Mouse (Mus musculus) liver, embryonic 14.5 days (tissue): Measurements from ENCODE around the gene 9130409I23Rik. TPM values are rescaled to one million over a fixed set of nuclear protein-coding genes. Genes with fewer than 3 reads are reported as not detected.

Source experiments
- ATAC-seq: fragments of 200-750 bp; cut with Nextera tagmentation; 2 replicates; pipeline ENCODE4 v1.8.0; 2017; ENCODE audit warnings: moderate number of reproducible peaks, mild to moderate bottlenecking, moderate library complexity; ENCODE audit not compliant: insufficient read depth
- DNase-seq, 3 experiments: peaks; one replicate each; pipeline ENCODE4 v3.0.0-alpha.2; 2012 to 2013; ENCODE audit warnings: low read depth in 3 of 3, low spot score in 3 of 3
- H3K27ac ChIP-seq: fragments of 300-500 bp; sonication (generic); 2 replicates; pipeline ENCODE4 v1.5.1; 2014; ENCODE audit warnings: moderate library complexity, mild to moderate bottlenecking, control low read depth, inconsistent platforms
- H3K27me3 ChIP-seq: fragments of 300-500 bp; sonication (generic); 2 replicates; pipeline ENCODE4 v1.6.1; 2014; ENCODE audit warnings: mild to moderate bottlenecking, low read length, moderate library complexity; ENCODE audit not compliant: control insufficient read depth, insufficient read depth
- H3K36me3 ChIP-seq: fragments of 300-500 bp; sonication (generic); replicated peaks from 2 replicates; pipeline ENCODE4 v1.6.1; 2014; ENCODE audit warnings: low read depth; ENCODE audit not compliant: control insufficient read depth, insufficient read depth
- H3K4me1 ChIP-seq, 2 experiments: fragments of 200-500 bp in 1 of 2; fragments of 300-500 bp in 1 of 2; sonication (generic) in 1 of 2; replicated peaks; 2 replicates each; pipeline ENCODE4 v1.6.1; 2012 to 2014; ENCODE audit warnings: antibody characterized with exemption in 1 of 2, inconsistent platforms in 1 of 2, low read length in 1 of 2; ENCODE audit not compliant: control insufficient read depth in 2 of 2, insufficient read depth in 2 of 2
- H3K4me2 ChIP-seq: fragments of 300-500 bp; sonication (generic); 2 replicates; pipeline ENCODE4 v1.6.1; 2014; ENCODE audit warnings: low read depth, mild to moderate bottlenecking, control low read depth, moderate library complexity
- H3K4me3 ChIP-seq, 2 experiments: fragments of 200-500 bp in 1 of 2; fragments of 300-500 bp in 1 of 2; sonication (generic) in 1 of 2; 2 replicates each; pipeline ENCODE4 v1.5.1; 2012 to 2014; ENCODE audit warnings: low read depth in 2 of 2, low read length in 2 of 2, mild to moderate bottlenecking in 2 of 2, control low read depth in 1 of 2, inconsistent platforms in 1 of 2, moderate library complexity in 1 of 2; ENCODE audit not compliant: insufficient read depth in 1 of 2
- H3K9ac ChIP-seq: fragments of 300-500 bp; sonication (generic); replicated peaks from 2 replicates; pipeline ENCODE4 v1.6.1; 2014; ENCODE audit warnings: mild to moderate bottlenecking, control low read depth, moderate library complexity
- H3K9me3 ChIP-seq: fragments of 300-500 bp; sonication (generic); 2 replicates; pipeline ENCODE4 v1.6.1; 2016; ENCODE audit warnings: low read length, mixed read lengths; ENCODE audit not compliant: control insufficient read depth
- CTCF ChIP-seq: IDR thresholded peaks from 2 replicates; pipeline ENCODE4 v1.5.1; 2016; ENCODE audit warnings: antibody characterized with exemption, low read depth, control low read depth
- EP300 ChIP-seq: IDR thresholded peaks from 2 replicates; pipeline ENCODE4 v1.6.1; 2016; ENCODE audit warnings: antibody characterized with exemption, low read depth
- WGBS: fragments of 180-500 bp; shearing (Covaris S2); extraction: QIAGEN DNeasy Blood & Tissue Kit; methylation state at CpG from one replicate; pipeline ENCODE4 v1.1.7; 2014; ENCODE audit not compliant: insufficient replicate concordance; 5-methylcytosine and 5-hydroxymethylcytosine counted together
- polyA plus RNA-seq, 2 experiments: library from polyadenylated mRNA; depleted of rRNA in 1 of 2; stranded (reverse) in 1 of 2; unstranded in 1 of 2; fragments of >200 nt; fragmentation: Nextera tagmentation in 1 of 2; extraction: Ambion mirVana in 1 of 2; gene quantifications; 2 replicates each; pipeline versions ENCODE4 v1.2.1 to v1.2.3; 2012 to 2014

The 9130409I23Rik gene
- polyA plus RNA-seq, 2 experiments = 0.03 TPM; not detected in 1

GRCm38 (mm10) chr1:181016532-181017131, 34.4 kb upstream of the 9130409I23Rik start:
- peaks cover 9 to 13% of the 10 kb centered on the region in 2 experiments for H3K4me1 ChIP-seq
- no peaks in the 10 kb centered on the region for H3K36me3 ChIP-seq
- WGBS = 5% methylated on average over 21 of the region's 21 CpGs
- no peak overlapping the region for H3K27ac ChIP-seq
- TF ChIP-seq EP300 (no peak), CTCF (no peak)
- peak overlapping the region; percentile 70 for H3K4me2 ChIP-seq
- ATAC-seq (no peak), DNase-seq (no peak)
- H3K27me3 ChIP-seq = peaks cover 13% of the 10 kb centered on the region
- H3K9me3 ChIP-seq = no peaks in the 10 kb centered on the region
- no peak overlapping the region for H3K9ac ChIP-seq
- H3K4me3 ChIP-seq = peak overlapping the region; percentile 7 to 44; a peak in 3 of 4 replicates

GRCm38 (mm10) chr1:181017212-181017711, 33.8 kb upstream of the 9130409I23Rik start:
- Histone ChIP-seq H3K9me3 (no peaks in the 10 kb centered on the region), H3K4me3 (peak overlapping the region; percentile 31 to 44), H3K27me3 (peaks cover 13% of the 10 kb centered on the region), H3K9ac (peak overlapping the region; percentile 23; the same call in 1 of the 2 replicates), H3K36me3 (no peaks in the 10 kb centered on the region), H3K4me1 (peaks cover 9 to 13% of the 10 kb centered on the region in 2 experiments), H3K4me2 (peak overlapping the region; percentile 70), H3K27ac (no peak overlapping the region)
- ATAC-seq (peak; percentile 68), DNase-seq (peak in 1 of 3 experiments; percentile 38)
- TF ChIP-seq EP300 (no peak), CTCF (no peak)
- WGBS = under 1% methylated on average over 22 of the region's 22 CpGs

GRCm38 (mm10) chr1:181017890-181018420, 33.1 kb upstream of the 9130409I23Rik start:
- no peak overlapping the region for H3K4me3 ChIP-seq
- ATAC-seq (no peak), DNase-seq (no peak)
- TF ChIP-seq CTCF = no peak
- TF ChIP-seq EP300 = no peak
- H3K27me3 ChIP-seq = peaks cover 13% of the 10 kb centered on the region
- 61% methylated on average over 13 of the region's 13 CpGs for WGBS
- H3K36me3 ChIP-seq = no peaks in the 10 kb centered on the region
- H3K9ac ChIP-seq = no peak overlapping the region
- no peak overlapping the region for H3K4me2 ChIP-seq
- H3K9me3 ChIP-seq = no peaks in the 10 kb centered on the region
- peaks cover 9 to 13% of the 10 kb centered on the region in 2 experiments for H3K4me1 ChIP-seq
- no peak overlapping the region for H3K27ac ChIP-seq

- Histone ChIP-seq H3K9me3 (no peaks in the 10 kb centered on the region), H3K27ac (no peak within 1 kb of the TSS), H3K4me2 (no peak within 1 kb of the TSS), H3K4me1 (peaks cover 9 to 13% of the 10 kb centered on the region in 2 experiments), H3K36me3 (no peaks in the 10 kb centered on the region), H3K27me3 (peaks cover 9% of the 10 kb centered on the region), H3K9ac (no peak within 1 kb of the TSS; the same call in 1 of the 2 replicates), H3K4me3 (no peak within 1 kb of the TSS)
- TF ChIP-seq EP300 (no peak), CTCF (no peak)
- DNase-seq = no peak
- ATAC-seq = no peak
- 40% methylated on average over 5 of the region's 5 CpGs for WGBS
Measured at GRCm38 (mm10) chr1:181020756-181021487, 30.1 kb upstream of the 9130409I23Rik start, which contains the start of gene Ephx1. Gene Ephx1, minus strand, starts transcription at chr1:181020904.

- DNase-seq = no peak
- Histone ChIP-seq H3K9me3 (no peaks in the 10 kb centered on the region), H3K9ac (no peak overlapping the region; the same call in 1 of the 2 replicates), H3K27me3 (peaks cover 6% of the 10 kb centered on the region), H3K4me2 (no peak overlapping the region), H3K4me3 (no peak overlapping the region), H3K36me3 (no peaks in the 10 kb centered on the region), H3K27ac (no peak overlapping the region), H3K4me1 (peaks cover 9 to 12% of the 10 kb centered on the region in 2 experiments)
- 46% methylated on average over 7 of the region's 7 CpGs for WGBS
- no peak for ATAC-seq
- TF ChIP-seq EP300 (no peak), CTCF (no peak)
Measured at GRCm38 (mm10) chr1:181021488-181021865, 29.6 kb upstream of the 9130409I23Rik start.
